Mouse (Mus musculus) lung, postnatal 0 days (tissue): ENCODE measurements around the gene Extl2.

Experiments
- CTCF ChIP-seq: IDR thresholded peaks from 2 replicates; pipeline ENCODE4 v1.5.1; 2016; ENCODE audit warnings: antibody characterized with exemption, mild to moderate bottlenecking
- EP300 ChIP-seq: IDR thresholded peaks from 2 replicates; pipeline ENCODE4 v1.6.1; 2016; ENCODE audit warnings: antibody characterized with exemption, mild to moderate bottlenecking, control low read depth

- TF ChIP-seq EP300 (no peak), CTCF (no peak)
These were observed 33.0 kb upstream of the Extl2 start for GRCm38 (mm10) chr3:115974228-115974627.
